Mouse (Mus musculus) ES-E14 (cell line): ENCODE results near the gene Arpc3. TPM values are rescaled to one million over a fixed set of nuclear protein-coding genes. Genes with fewer than 3 reads are reported as not detected.

Experiments
- DNase-seq: peaks from one replicate; pipeline ENCODE4 v3.0.0-alpha.2; 2013; ENCODE audit warnings: low read depth, low spot score
- H3K27ac ChIP-seq: 2 replicates; pipeline ENCODE4 v1.5.1; 2012; ENCODE audit warnings: low read depth, mild to moderate bottlenecking, low read length, moderate library complexity, mixed read lengths; ENCODE audit not compliant: poor library complexity, insufficient read depth, severe bottlenecking
- H3K36me3 ChIP-seq: 2 replicates; pipeline ENCODE4 v1.6.1; 2012; ENCODE audit warnings: mild to moderate bottlenecking, low read length, moderate library complexity, mixed read lengths; ENCODE audit not compliant: control insufficient read depth, poor library complexity, insufficient read depth, severe bottlenecking
- H3K4me1 ChIP-seq, 2 experiments: fragments of 150-350 bp in 1 of 2; sonication (generic) in 1 of 2; 2 replicates each; pipeline ENCODE4 v1.6.1; 2012; ENCODE audit warnings: low read length in 2 of 2, mild to moderate bottlenecking in 1 of 2, mixed read lengths in 1 of 2; ENCODE audit not compliant: control insufficient read depth in 2 of 2, insufficient read depth in 2 of 2, poor library complexity in 1 of 2
- H3K4me3 ChIP-seq, 2 experiments: fragments of 150-350 bp in 1 of 2; sonication (generic) in 1 of 2; 2 replicates each; pipeline ENCODE4 v1.5.1; 2012; ENCODE audit warnings: low read length in 2 of 2, low read depth in 1 of 2, mild to moderate bottlenecking in 1 of 2, mixed read lengths in 1 of 2; ENCODE audit not compliant: insufficient read depth in 1 of 2, poor library complexity in 1 of 2, severe bottlenecking in 1 of 2
- H3K9ac ChIP-seq: 2 replicates; pipeline ENCODE4 v1.6.1; 2012; ENCODE audit warnings: low read depth, mild to moderate bottlenecking, low read length, mixed read lengths; ENCODE audit not compliant: poor library complexity, insufficient read depth, severe bottlenecking
- H3K9me3 ChIP-seq: fragments of 150-350 bp; sonication (generic); 2 replicates; pipeline ENCODE4 v1.6.1; 2012; ENCODE audit warnings: low read depth, mild to moderate bottlenecking, low read length; ENCODE audit not compliant: control insufficient read depth, insufficient read depth
- CHD2 ChIP-seq: IDR thresholded peaks from 2 replicates; pipeline ENCODE4 v1.6.1; 2014; ENCODE audit warnings: mild to moderate bottlenecking, low read depth, low read length, inconsistent platforms
- HCFC1 ChIP-seq: IDR thresholded peaks from 2 replicates; pipeline ENCODE4 v1.6.1; 2012; ENCODE audit warnings: low read length, inconsistent platforms, borderline replicate concordance; ENCODE audit not compliant: insufficient read depth
- MAFK ChIP-seq: IDR thresholded peaks from 2 replicates; pipeline ENCODE4 v1.6.1; 2014; ENCODE audit warnings: mild to moderate bottlenecking, low read depth, low read length, inconsistent platforms; ENCODE audit not compliant: insufficient read depth
- ZC3H11A ChIP-seq: IDR thresholded peaks from 2 replicates; pipeline ENCODE4 v1.6.1; 2012; ENCODE audit warnings: low read depth, mild to moderate bottlenecking, inconsistent platforms, low read length, borderline replicate concordance
- ZNF384 ChIP-seq: IDR thresholded peaks from 2 replicates; pipeline ENCODE4 v1.6.1; 2012; ENCODE audit warnings: low read depth, low read length, inconsistent platforms
- in situ Hi-C, 2 experiments: fragments of 600-800 bp; cut with MboI; formaldehyde crosslinking; loops; one replicate each; pipeline ENCODE4 v1.15.1; 2025; ENCODE audit warnings: low sequenced_read_pairs in 2 of 2, inconsistent platforms in 1 of 2; ENCODE audit not compliant: unreplicated experiment in 2 of 2
- total RNA-seq: library from RNA; depleted of rRNA; stranded (reverse); fragments of 300-350 nt; gene quantifications from 2 replicates; pipeline ENCODE4 v1.2.3, GENCODE M21; 2012; rRNA removed

The Arpc3 gene
- 135 and 165 TPM in 2 replicates for total RNA-seq

- TF ChIP-seq MAFK (0 out of 2 replicates have a peak, but pooled peaks have one; percentile 5), ZNF384 (no peak)
- peak; percentile 76 for DNase-seq
- Histone ChIP-seq H3K27ac (no peak within 1 kb of the TSS), H3K9ac (peak within 1 kb of the TSS; percentile 93), H3K4me3 (peak within 1 kb of the TSS; percentile 81 to 98), H3K36me3 (peaks cover 6% of the 10 kb centered on the region), H3K4me1 (peaks cover 1 to 4% of the 10 kb centered on the region in 2 experiments; a peak in 1 of 4 replicates), H3K9me3 (no peaks in the 10 kb centered on the region)
- in situ Hi-C loops: no loop called here
Observed at GRCm38 (mm10) chr5:122391786-122392180, at the start of gene Arpc3. Arpc3 (plus strand) TSS chr5:122391878.

- TF ChIP-seq ZNF384: no peak
- TF ChIP-seq HCFC1: no peak
- TF ChIP-seq ZC3H11A: no peak
- no peak for TF ChIP-seq CHD2
- TF ChIP-seq MAFK: no peak
- H3K4me3 ChIP-seq: no peak overlapping the region
- H3K4me1 ChIP-seq: peaks cover 2% of the 10 kb centered on the region in 2 experiments; a peak in 1 of 4 replicates
- in situ Hi-C loops: loop anchor here in 1 of 2 experiments (5.0 kb wide), 1 partner anchor 76 kb away; no protein-coding TSS in a partner anchor
- no peaks in the 10 kb centered on the region for H3K9me3 ChIP-seq
- H3K36me3 ChIP-seq: no peaks in the 10 kb centered on the region
- H3K9ac ChIP-seq: no peak overlapping the region
- DNase-seq: no peak
- no peak overlapping the region for H3K27ac ChIP-seq
Observed at GRCm38 (mm10) chr5:122342874-122343273, 48.8 kb upstream of the Arpc3 start.

DNA sequence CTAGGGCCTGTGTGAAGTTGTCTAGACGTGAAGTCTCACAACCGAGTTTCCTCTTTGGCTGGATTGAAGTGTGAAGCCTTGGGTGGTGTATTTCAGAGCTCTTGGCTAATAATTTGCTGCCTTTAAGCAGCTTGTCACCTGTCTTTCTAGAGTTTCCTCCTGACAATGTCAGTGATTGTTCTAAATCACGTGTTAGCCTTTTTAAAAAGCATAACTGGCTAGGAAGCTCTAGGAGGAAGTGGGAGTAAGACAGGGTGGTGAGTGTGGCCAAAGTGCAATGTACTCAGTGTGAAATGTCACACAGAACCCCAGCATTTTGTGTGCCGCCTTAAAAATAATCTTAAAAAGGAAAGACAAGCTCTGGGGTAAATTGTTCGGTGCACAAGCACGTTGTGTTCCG is 47.9 kb upstream of the Arpc3 start:
- H3K4me3 ChIP-seq: no peak overlapping the region
- H3K4me1 ChIP-seq: peaks cover 2% of the 10 kb centered on the region in 2 experiments; a peak in 1 of 4 replicates
- DNase-seq: no peak
- H3K9ac ChIP-seq: no peak overlapping the region
- in situ Hi-C loops: loop anchor here in 1 of 2 experiments (5.0 kb wide), 1 partner anchor 76 kb away; no protein-coding TSS in a partner anchor
- H3K27ac ChIP-seq: no peak overlapping the region
- H3K9me3 ChIP-seq: no peaks in the 10 kb centered on the region
- TF ChIP-seq HCFC1: no peak
- TF ChIP-seq CHD2: no peak
- no peak for TF ChIP-seq ZC3H11A
- TF ChIP-seq MAFK: no peak
- TF ChIP-seq ZNF384: no peak
- H3K36me3 ChIP-seq: no peaks in the 10 kb centered on the region

- DNase-seq: peak; percentile 79
- TF ChIP-seq ZC3H11A (peak; percentile 89; the same call in 1 of the 2 replicates), MAFK (peak; percentile 50; the same call in 1 of the 2 replicates), CHD2 (no peak)
Observed at GRCm38 (mm10) chr5:122344260-122344659, 47.4 kb upstream of the Arpc3 start.

DNA sequence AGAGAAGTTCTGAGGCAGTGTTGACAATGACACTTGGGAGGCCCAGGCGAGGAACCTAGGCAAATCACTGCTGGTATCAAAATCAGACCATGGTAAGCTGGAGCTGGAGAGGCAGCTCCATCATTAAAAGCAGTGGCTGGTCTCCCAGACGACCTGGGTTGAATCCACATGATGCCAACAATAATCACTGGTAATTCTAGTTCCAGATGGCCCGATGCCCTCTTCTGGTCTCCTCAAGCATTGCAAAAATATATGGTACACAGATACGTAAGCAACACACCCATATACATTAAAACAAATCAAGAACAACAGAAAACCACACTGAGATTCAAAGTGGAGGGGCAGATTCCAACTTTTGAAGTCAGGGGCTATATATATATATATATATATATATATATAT is 45.9 kb upstream of the Arpc3 start:
- in situ Hi-C loops: no loop called here
- DNase-seq: no peak

More at GRCm38 (mm10) chr5:122344260-122344659, 47.4 kb upstream of the Arpc3 start:
- H3K4me3 ChIP-seq: no peak overlapping the region
- H3K27ac ChIP-seq: no peak overlapping the region
- no peak overlapping the region for H3K9ac ChIP-seq
- in situ Hi-C loops: loop anchor here in 1 of 2 experiments (5.0 kb wide), 1 partner anchor 77 kb away; no protein-coding TSS in a partner anchor
- no peaks in the 10 kb centered on the region for H3K36me3 ChIP-seq
- peaks cover 2% of the 10 kb centered on the region in 2 experiments; a peak in 1 of 4 replicates for H3K4me1 ChIP-seq
- no peaks in the 10 kb centered on the region for H3K9me3 ChIP-seq

More for the DNA sequence above, 45.9 kb upstream of the Arpc3 start:
- no peaks in the 10 kb centered on the region for H3K9me3 ChIP-seq
- H3K4me3 ChIP-seq: no peak overlapping the region
- no peak overlapping the region for H3K9ac ChIP-seq
- peaks cover 2 to 4% of the 10 kb centered on the region in 2 experiments; a peak in 1 of 4 replicates for H3K4me1 ChIP-seq
- TF ChIP-seq CHD2: no peak
- no peak for TF ChIP-seq MAFK
- no peak for TF ChIP-seq ZC3H11A
- TF ChIP-seq ZNF384: no peak
- TF ChIP-seq HCFC1: no peak
- H3K36me3 ChIP-seq: no peaks in the 10 kb centered on the region
- no peak overlapping the region for H3K27ac ChIP-seq
